Mouse (Mus musculus) olfactory bulb, adult 2 months (tissue): ENCODE results near the gene Sash1.

ENCODE experiments used
- CTCF ChIP-seq: fragments of 200-500 bp; IDR thresholded peaks from 2 replicates; pipeline ENCODE4 v1.5.1; 2012; ENCODE audit warnings: low read depth, mild to moderate bottlenecking, low read length, moderate library complexity; ENCODE audit not compliant: insufficient read depth
- POLR2A ChIP-seq: fragments of 200-500 bp; IDR thresholded peaks from 2 replicates; pipeline ENCODE4 v1.6.1; 2012; ENCODE audit warnings: mild to moderate bottlenecking, low read depth, low read length, moderate library complexity; ENCODE audit not compliant: insufficient read depth

- TF ChIP-seq CTCF (no peak), POLR2A (no peak)
Measured at GRCm38 (mm10) chr10:8931548-8932240, 45.8 kb upstream of the Sash1 start.
